Mouse (Mus musculus) adrenal gland, adult (tissue): ENCODE results near the gene Luc7l3.

Experiments
- DNase-seq, 2 experiments: peaks; one replicate each; pipeline ENCODE4 v3.0.0; 2022 to 2023; ENCODE audit warnings: low spot score in 1 of 2; ENCODE audit not compliant: inconsistent age in 2 of 2

Gene Luc7l3

GRCm38 (mm10) chr11:94265134-94265785, 56.5 kb downstream of the Luc7l3 start:
- DNase-seq: peak; percentile 58 to 83

DNA sequence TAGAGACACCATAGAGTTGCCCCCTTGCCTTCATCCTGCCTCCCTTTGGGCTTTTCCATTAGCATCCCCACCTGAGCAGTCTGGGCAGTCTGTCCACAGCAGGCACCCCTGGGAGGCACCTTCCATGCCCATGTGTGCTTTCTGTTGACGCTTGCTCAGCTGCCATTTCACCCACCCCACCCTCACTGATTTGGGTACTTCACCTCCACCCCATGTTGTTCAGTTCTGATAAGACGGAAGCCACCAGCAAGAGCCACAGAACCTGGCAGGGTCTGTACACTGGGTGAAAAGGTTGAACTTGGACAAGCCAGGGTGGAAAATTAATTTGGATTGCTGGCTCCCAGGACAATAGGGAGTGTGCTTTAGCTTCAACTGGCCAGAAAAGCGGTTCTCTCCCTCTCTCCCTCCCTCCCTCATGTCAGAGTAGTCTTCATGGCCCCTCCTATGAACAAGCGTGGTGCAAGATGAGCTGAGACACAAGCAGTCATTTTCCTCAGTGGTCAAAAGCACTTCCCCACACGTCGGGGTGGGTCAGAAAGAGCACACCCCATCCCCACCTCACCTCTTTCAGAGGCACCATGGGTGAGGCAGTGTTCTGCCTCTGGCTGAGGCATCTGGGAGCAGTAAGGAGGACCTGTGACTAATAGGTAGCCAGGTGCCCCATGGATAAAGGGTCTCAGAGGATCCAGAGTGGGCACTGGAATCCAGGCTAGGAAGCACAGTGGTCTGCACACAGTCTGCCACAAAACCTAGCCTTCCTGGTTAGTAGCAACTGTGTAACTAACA, 60.0 kb downstream of the Luc7l3 start:
- no peak for DNase-seq

DNA sequence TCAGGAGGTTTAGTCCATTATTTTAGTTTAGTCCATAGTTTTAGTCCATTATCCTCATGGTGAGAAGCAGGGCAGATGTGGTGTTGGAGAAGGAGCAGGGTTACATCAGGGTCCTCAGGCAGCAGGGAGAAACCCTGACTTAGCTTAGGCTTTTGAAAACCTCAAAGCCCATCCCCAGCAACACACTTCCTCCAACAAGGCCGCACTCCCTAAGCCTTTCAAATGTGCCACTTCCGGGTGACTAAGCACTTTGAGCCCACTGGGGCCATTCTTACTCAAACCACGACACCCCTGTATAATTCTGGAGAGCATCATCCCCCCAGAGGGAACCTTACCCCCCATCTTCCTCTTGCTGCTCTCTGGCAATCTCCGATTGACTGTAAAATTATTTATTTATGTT, 62.0 kb downstream of the Luc7l3 start:
- no peak for DNase-seq

- DNase-seq: no peak
Observed at GRCm38 (mm10) chr11:94257987-94258386, 63.8 kb downstream of the Luc7l3 start.

DNA sequence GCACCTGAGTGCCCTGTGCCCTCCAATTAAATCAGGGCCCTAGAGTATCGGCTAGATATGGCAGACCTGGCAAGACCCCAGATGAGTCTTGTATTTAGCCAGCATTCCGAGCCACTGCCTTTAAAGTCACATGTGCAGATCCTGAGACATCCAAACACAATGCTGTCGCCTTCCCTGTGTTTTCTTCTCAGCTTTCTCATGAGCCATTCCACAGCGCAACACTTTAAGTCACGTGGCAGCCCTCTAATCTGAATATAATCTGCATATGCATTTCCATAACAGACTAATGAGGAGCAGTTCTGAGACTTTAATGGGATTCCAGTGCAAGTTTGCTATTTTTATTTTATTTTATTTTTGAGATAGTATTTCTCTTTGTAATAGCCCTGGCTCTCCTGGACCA, 66.1 kb downstream of the Luc7l3 start:
- DNase-seq: no peak

DNA sequence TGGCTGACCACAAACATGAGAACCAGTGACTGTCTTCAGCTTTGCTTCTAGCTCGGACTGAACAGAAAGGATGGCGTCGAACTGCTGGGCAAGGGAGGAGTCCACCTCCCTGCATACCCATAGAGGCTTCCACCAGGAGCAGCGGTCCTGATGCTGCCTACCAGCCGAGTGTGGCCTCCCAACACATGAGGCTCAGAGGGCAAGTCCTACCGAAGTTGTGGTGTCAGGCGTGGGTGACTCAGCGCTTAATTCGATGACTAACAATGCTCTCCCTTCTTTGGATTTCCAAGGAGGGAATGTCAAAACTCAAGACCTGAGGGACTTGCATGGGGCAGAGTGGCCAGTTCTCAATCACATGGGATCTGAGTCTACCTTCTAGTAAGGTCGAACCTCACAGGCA, 68.1 kb downstream of the Luc7l3 start:
- DNase-seq: peak in 1 of 2 experiments; percentile 67

- no peak for DNase-seq
Observed at GRCm38 (mm10) chr11:94253156-94253555, 68.6 kb downstream of the Luc7l3 start.

GRCm38 (mm10) chr11:94246789-94247061, 75.1 kb downstream of the Luc7l3 start:
- DNase-seq: no peak

DNA sequence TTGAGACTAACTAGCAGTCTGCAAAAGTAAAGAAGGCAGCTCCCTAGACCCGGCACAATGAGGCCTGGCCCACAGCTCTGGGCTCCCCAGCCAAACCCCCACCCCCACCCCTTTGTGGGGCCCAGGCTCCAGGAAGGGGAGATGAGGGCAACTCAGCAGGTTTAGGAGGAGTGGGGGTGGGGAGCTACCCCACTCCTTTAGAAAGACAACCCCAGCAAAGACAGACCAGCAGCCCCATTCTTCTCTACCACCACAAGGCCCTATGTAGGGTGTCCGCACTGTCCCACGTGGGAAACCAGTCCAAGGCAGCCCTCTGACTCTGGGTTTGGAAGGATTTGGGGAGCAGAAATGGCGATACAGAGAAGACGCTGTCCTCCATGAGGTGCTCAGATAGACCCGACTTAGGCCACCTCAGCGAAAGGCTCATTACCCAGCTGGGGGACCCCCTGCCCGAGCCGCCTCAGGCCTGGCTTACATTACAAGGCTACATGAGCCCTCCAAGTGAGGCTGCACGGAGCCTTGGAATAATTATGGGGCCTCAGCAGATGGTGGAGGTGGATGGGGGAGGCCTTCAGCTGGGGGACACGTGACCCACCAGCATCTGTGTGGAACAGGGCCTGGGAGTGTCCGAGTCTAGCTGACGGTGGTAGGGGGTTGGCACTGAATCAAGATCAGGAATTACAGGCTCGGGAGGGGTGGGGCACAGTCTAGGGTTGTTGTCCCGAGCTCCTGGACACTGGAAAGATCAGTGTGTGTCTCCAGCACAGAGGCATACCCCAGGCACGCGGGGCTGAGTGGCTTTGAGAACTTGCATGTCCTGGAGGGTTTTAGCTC, 75.6 kb downstream of the Luc7l3 start, which contains the start of gene Wfikkn2:
Gene Wfikkn2 (minus strand): TSS at position 51 of the 834 bp plus-strand sequence.
- no peak for DNase-seq

- DNase-seq: no peak
Observed at GRCm38 (mm10) chr11:94244385-94244784, 77.4 kb downstream of the Luc7l3 start.

DNA sequence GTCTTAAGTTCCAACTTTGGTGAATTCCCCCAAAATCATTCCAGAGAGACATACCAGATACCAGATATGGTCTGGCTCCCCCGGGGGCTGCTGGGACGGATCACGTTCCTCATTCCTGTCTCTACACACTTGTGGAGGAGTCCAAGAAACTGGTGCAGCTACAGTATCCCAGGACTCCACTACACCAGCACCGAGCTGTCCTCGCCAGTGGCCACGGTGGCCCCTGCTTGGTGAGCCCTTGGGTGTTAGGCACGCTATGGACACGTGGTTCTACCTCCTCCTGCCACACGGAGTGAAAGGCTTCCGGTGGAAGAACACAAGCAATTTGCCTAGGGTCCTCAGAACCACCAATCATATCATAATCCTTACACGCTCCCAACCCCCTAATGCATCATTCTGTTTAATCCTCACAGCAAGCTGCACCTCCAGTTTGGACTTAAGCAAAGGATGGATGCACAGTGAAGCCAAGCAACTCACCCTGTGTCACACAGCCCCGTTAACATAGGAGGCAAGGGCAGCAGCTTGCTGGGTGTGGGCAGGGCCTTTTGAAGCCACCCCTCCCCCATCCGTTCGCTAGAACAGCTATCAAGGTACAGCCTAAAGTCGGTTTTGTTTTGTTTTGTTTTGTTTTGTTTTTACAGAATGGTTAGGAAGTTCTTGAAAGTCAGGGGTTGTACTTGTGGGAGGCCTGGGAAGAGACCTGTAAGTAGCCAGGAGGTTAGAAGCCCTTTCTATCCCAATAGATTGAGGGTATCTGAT, 78.2 kb downstream of the Luc7l3 start:
- DNase-seq: peak in 1 of 2 experiments; percentile 50

DNA sequence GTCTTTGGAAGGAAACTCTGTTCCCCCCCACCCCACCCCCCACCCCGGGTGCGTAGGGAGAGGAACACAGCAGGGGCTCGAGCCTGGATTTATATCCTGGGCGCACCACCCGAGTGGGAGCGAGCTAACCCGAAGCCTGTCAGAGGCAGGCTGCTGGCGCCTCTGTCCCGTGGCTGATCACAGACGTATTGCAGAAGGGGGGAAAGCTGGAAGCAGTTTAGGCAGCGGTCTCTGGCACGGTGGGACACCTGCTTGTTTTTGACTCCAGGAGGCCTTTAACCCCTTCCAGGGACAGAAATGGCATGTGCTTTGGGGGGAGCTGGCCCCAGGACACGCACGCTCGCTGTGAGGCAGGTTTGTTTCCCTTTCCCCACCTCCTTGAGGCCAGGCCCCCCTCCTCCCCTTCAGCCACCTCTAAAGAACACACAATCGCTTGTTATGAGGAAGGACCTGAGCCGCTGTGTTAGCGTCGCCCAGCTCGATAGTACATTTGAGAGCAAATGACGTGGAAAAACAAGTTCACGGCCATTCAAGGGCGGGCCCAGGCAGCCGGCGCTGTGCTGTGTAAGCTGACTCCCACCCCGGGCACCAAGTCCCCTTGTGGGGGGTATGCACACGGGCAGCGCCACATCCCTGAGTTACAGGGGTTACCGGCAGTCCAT, 78.9 kb downstream of the Luc7l3 start:
- peak; percentile 46 to 76 for DNase-seq

- DNase-seq: peak in 1 of 2 experiments; percentile 44
Observed at GRCm38 (mm10) chr11:94239706-94240105, 82.1 kb downstream of the Luc7l3 start.

DNA sequence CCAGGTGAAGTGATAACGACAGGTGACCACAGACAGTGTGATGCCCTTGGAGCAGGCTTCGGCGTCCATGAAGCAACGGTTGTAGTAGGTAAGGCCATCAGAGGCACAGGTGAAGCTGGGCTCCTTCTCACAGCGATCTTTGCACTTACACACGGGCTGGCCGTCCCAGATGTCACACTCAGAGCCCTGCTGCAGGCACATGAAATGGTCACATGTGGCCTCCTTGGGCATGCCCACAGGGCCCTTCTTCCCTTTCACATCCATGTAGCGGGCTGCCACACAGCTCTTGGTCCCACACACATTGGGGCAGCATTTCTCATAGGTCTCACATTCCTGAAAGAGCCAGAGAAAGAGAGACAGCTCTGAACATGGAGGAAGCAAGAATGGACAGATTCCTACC, 83.0 kb downstream of the Luc7l3 start:
- no peak for DNase-seq
